Mouse (Mus musculus): ENCODE results near the gene 2310034C09Rik. TPM values are rescaled to one million over a fixed set of nuclear protein-coding genes. Genes with fewer than 3 reads are reported as not detected.

Gene 2310034C09Rik
- polyA plus RNA-seq (2012; rRNA removed), result not detected in 2 replicates

DNA sequence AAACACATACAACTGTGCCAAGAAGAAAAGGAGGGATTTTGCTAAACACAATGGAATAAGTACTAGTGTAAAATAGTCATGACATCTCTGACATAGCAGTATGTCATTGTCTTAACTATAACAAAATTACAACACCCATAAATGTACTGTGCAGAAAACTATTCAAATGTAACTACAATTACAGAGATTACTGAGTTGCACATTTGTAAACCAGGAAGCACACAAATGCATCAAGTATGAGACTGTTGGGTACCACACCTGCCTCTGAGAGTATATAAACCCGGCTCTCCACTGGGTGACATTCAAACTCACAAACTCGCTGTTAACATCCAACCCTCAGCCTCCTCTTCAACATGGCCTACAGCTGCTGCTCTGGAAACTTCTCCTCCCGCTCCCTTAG, at the start of gene 2310034C09Rik:
2310034C09Rik (plus strand) TSS at position 301 of the 400 bp plus-strand sequence.

DNA sequence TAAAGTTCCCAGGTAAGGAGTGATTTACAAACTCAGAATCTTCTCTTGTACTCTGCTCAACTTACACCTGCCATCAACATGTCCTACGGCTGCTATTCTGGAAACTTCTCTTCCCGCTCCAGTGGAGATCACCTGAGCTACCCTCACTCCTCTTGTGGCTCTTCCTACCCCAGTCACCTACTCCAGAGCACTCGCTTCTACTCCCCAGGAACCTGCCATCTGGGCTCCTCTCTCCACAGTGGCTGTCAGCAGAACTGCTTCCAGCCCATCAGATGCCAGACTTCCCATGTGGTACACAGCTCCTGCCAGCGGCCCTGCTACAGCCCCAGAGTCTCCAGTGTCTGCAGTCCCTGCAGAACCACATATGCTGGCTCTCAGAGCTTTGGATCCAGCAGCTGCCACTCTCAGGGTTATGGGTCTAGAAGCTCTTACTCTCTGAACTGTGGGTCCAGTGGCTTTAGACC, 29.8 kb upstream of the 2310034C09Rik start, which contains the start of gene Krtap13-1:
Krtap13-1 (plus strand) TSS at position 51 of the 464 bp plus-strand sequence.

DNA sequence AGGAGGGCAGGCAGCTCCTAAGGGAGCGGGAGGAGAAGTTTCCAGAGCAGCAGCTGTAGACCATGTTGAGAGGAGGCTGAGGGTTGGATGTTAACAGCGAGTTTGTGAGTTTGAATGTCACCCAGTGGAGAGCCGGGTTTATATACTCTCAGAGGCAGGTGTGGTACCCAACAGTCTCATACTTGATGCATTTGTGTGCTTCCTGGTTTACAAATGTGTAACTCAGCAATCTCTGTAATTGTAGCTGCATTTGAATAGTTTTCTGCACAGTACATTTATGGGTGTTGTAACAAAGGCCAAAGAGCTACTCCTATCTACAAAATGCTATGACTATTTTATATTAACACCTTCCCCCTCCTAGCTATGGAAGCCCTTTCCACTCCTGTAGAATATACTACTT, 7.1 kb upstream of the 2310034C09Rik start, which contains the start of gene Krtap13:
Krtap13 (minus strand) TSS at position 101 of the 400 bp plus-strand sequence.

DNA sequence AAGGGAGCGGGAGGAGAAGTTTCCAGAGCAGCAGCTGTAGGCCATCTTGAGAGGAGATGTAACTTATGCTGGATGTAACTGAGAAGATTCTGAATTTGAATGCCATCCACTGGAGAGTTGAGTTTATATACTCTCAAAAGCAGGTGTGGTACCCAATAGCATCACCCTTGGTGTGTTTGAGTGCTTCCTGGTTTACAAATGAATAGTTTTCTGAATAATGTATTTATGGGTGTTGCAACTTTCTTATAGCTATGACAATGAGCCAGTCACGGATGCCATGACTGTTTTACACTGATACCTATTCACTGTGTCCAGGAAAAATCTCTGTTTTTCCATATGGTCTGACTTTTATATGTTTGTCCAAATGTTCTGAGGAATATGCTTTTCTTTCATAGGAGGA, 15.5 kb downstream of the 2310034C09Rik start, which contains the start of gene 2310057N15Rik:
2310057N15Rik (minus strand) TSS at position 101 of the 400 bp plus-strand sequence.

DNA sequence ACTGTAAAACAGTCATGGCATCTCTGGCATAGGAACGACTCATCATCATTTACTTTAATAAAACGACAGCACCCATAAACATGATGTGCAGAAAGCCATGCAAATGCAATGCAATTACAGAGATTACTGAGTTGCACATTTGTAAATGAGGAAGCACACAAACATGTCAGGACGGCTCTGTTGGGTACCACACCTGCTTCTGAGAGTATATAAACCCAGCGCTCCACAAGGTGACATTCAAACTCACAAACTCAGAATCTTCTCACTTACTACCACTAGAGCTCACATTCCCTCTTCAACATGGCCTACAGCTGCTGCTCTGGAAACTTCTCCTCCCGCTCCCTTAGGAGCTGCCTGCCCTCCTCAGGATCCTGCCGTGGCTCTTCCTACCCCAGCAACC, 18.9 kb downstream of the 2310034C09Rik start, which contains the start of gene Gm5965:
Gm5965 (plus strand) TSS at position 301 of the 400 bp plus-strand sequence.

Other genes starting within 250 kb of the 2310034C09Rik start
- gene Cldn8, start 195.7 kb upstream of the 2310034C09Rik start, polyA plus RNA-seq (2012; rRNA removed), result not detected in 2 replicates
- gene Krtap24-1, start 146.6 kb upstream of the 2310034C09Rik start, polyA plus RNA-seq (2012; rRNA removed), result not detected in 2 replicates
- gene 2310079G19Rik, start 131.2 kb upstream of the 2310034C09Rik start, polyA plus RNA-seq (2012; rRNA removed), result not detected in 2 replicates
- not detected in 2 replicates for gene Krtap26-1, start 111.1 kb upstream of the 2310034C09Rik start, polyA plus RNA-seq (2012; rRNA removed)
- gene Krtap27-1, start 87.2 kb upstream of the 2310034C09Rik start, polyA plus RNA-seq (2012; rRNA removed), result not detected in 2 replicates
- gene 2310061N02Rik, start 50.9 kb upstream of the 2310034C09Rik start, polyA plus RNA-seq (2012; rRNA removed), result not detected in 2 replicates
- not detected in 2 replicates for gene Krtap13-1, start 30.0 kb upstream of the 2310034C09Rik start, polyA plus RNA-seq (2012; rRNA removed)
- gene Krtap13, start 7.2 kb upstream of the 2310034C09Rik start, polyA plus RNA-seq (2012; rRNA removed), result not detected in 2 replicates
- gene 2310057N15Rik, start 15.4 kb downstream of the 2310034C09Rik start, polyA plus RNA-seq (2012; rRNA removed), result not detected in 2 replicates
- gene Gm5965, start 19.0 kb downstream of the 2310034C09Rik start, polyA plus RNA-seq (2012; rRNA removed), result not detected in 2 replicates
- not detected in 2 replicates for gene Gm20741, start 53.4 kb downstream of the 2310034C09Rik start, polyA plus RNA-seq (2012; rRNA removed)
- gene Krtap15, start 61.4 kb downstream of the 2310034C09Rik start, polyA plus RNA-seq (2012; rRNA removed), result not detected in 2 replicates
- not detected in 2 replicates for gene Krtap14, start 67.3 kb downstream of the 2310034C09Rik start, polyA plus RNA-seq (2012; rRNA removed)
- gene Krtap19-1, start 110.6 kb downstream of the 2310034C09Rik start, polyA plus RNA-seq (2012; rRNA removed), result not detected in 2 replicates
- gene Krtap19-2, start 115.4 kb downstream of the 2310034C09Rik start, polyA plus RNA-seq (2012; rRNA removed), result not detected in 2 replicates
- gene Krtap19-3, start 119.2 kb downstream of the 2310034C09Rik start, polyA plus RNA-seq (2012; rRNA removed), result not detected in 2 replicates
- not detected in 2 replicates for gene Krtap19-4, start 126.2 kb downstream of the 2310034C09Rik start, polyA plus RNA-seq (2012; rRNA removed)
- gene Krtap19-5, start 137.6 kb downstream of the 2310034C09Rik start, polyA plus RNA-seq (2012; rRNA removed), result not detected in 2 replicates
- not detected in 2 replicates for gene Krtap19-9b, start 173.4 kb downstream of the 2310034C09Rik start, polyA plus RNA-seq (2012; rRNA removed)
- not detected in 2 replicates for gene Krtap16-3, start 204.0 kb downstream of the 2310034C09Rik start, polyA plus RNA-seq (2012; rRNA removed)